Mouse (Mus musculus): ENCODE data around the gene Myo15. TPM values are rescaled to one million over a fixed set of nuclear protein-coding genes. Genes with fewer than 3 reads are reported as not detected.

Gene Myo15
- polyA plus RNA-seq (2015; fragmentation: Nextera tagmentation; extraction: Ambion mirVana), result 0.13 and 0.19 TPM in 2 replicates

- Histone ChIP-seq H3K36me3 (ENCODE audit: insufficient read depth, low read length) (peaks cover 42% of the 10 kb centered on the region), H3K9ac (ENCODE audit: low read depth, low read length) (no peak within 1 kb of the TSS), H3K27me3 (ENCODE audit: insufficient read depth, low read length) (no peaks in the 10 kb centered on the region), H3K4me3 (replicated peaks; ENCODE audit: low read depth, low read length) (no peak within 1 kb of the TSS), H3K27ac (no peak within 1 kb of the TSS), H3K4me1 (replicated peaks; ENCODE audit: insufficient read depth, low read length) (no peaks in the 10 kb centered on the region), H3K4me2 (ENCODE audit: low read length) (no peak within 1 kb of the TSS), H3K9me3 (replicated peaks; ENCODE audit: low read length) (no peaks in the 10 kb centered on the region)
- WGBS, result 98% methylated on average over 3 of the region's 3 CpGs
- DNase-seq (ENCODE audit: low spot score) (no peak), ATAC-seq (replicated peaks; ENCODE audit: low FRiP score, low read depth) (no peak)
- TF ChIP-seq CTCF (IDR thresholded peaks at IDR 0.05; ENCODE audit: low read depth), result no peak
These were observed at the start of gene Myo15 for GRCm38 (mm10) chr11:60469039-60469438. TSS of gene Myo15 (plus strand) at chr11:60469339.

GRCm38 (mm10) chr11:60422046-60422668 lies 47.0 kb upstream of the Myo15 start:
- Histone ChIP-seq H3K4me1 (replicated peaks; ENCODE audit: insufficient read depth, low read length) (peaks cover 8% of the 10 kb centered on the region; the same call in 1 of the 2 replicates), H3K36me3 (ENCODE audit: insufficient read depth, low read length) (0 out of 2 replicates have a peak, but pooled peaks cover 12% of the 10 kb centered on the region), H3K4me2 (ENCODE audit: low read length) (no peak overlapping the region), H3K9me3 (replicated peaks; ENCODE audit: low read length) (no peaks in the 10 kb centered on the region), H3K9ac (ENCODE audit: low read depth, low read length) (no peak overlapping the region), H3K27me3 (ENCODE audit: insufficient read depth, low read length) (no peaks in the 10 kb centered on the region), H3K27ac (no peak overlapping the region), H3K4me3 (replicated peaks; ENCODE audit: low read depth, low read length) (no peak overlapping the region)
- ATAC-seq (replicated peaks; ENCODE audit: low FRiP score, low read depth) (no peak), DNase-seq (ENCODE audit: low spot score) (peak; percentile 24)
- peak; percentile 36; the same call in 1 of the 2 replicates for TF ChIP-seq CTCF (IDR thresholded peaks at IDR 0.05; ENCODE audit: low read depth)
- WGBS, result 55% methylated on average over 5 of the region's 6 CpGs

- no peak overlapping the region for H3K27ac ChIP-seq
- 47% methylated on average over 1 of the region's 1 CpGs for WGBS
These were observed 46.1 kb upstream of the Myo15 start for GRCm38 (mm10) chr11:60423006-60423405.

GRCm38 (mm10) chr11:60426417-60426816 lies 42.7 kb upstream of the Myo15 start:
- no peak for ATAC-seq (replicated peaks; ENCODE audit: low FRiP score, low read depth)
- H3K27me3 ChIP-seq (ENCODE audit: insufficient read depth, low read length), result no peaks in the 10 kb centered on the region
- TF ChIP-seq CTCF (IDR thresholded peaks at IDR 0.05; ENCODE audit: low read depth), result no peak
- H3K4me2 ChIP-seq (ENCODE audit: low read length), result no peak overlapping the region
- H3K9ac ChIP-seq (ENCODE audit: low read depth, low read length), result no peak overlapping the region
- 0 out of 2 replicates have a peak, but pooled peaks cover 22% of the 10 kb centered on the region for H3K36me3 ChIP-seq (ENCODE audit: insufficient read depth, low read length)
- no peaks in the 10 kb centered on the region for H3K9me3 ChIP-seq (replicated peaks; ENCODE audit: low read length)
- no peaks in the 10 kb centered on the region for H3K4me1 ChIP-seq (replicated peaks; ENCODE audit: insufficient read depth, low read length)
- no peak overlapping the region for H3K27ac ChIP-seq
- H3K4me3 ChIP-seq (replicated peaks; ENCODE audit: low read depth, low read length), result no peak overlapping the region
- DNase-seq (ENCODE audit: low spot score), result no peak
- WGBS, result 79% methylated on average over 1 of the region's 1 CpGs

More at GRCm38 (mm10) chr11:60423006-60423405, 46.1 kb upstream of the Myo15 start:
- no peak overlapping the region for H3K4me2 ChIP-seq (ENCODE audit: low read length)
- H3K9ac ChIP-seq (ENCODE audit: low read depth, low read length), result no peak overlapping the region
- H3K4me1 ChIP-seq (replicated peaks; ENCODE audit: insufficient read depth, low read length), result peaks cover 8% of the 10 kb centered on the region; the same call in 1 of the 2 replicates
- H3K9me3 ChIP-seq (replicated peaks; ENCODE audit: low read length), result no peaks in the 10 kb centered on the region
- H3K27me3 ChIP-seq (ENCODE audit: insufficient read depth, low read length), result no peaks in the 10 kb centered on the region
- no peak for DNase-seq (ENCODE audit: low spot score)
- ATAC-seq (replicated peaks; ENCODE audit: low FRiP score, low read depth), result no peak
- no peak overlapping the region for H3K4me3 ChIP-seq (replicated peaks; ENCODE audit: low read depth, low read length)
- no peak for TF ChIP-seq CTCF (IDR thresholded peaks at IDR 0.05; ENCODE audit: low read depth)
- H3K36me3 ChIP-seq (ENCODE audit: insufficient read depth, low read length), result 0 out of 2 replicates have a peak, but pooled peaks cover 20% of the 10 kb centered on the region

- Histone ChIP-seq H3K9me3 (replicated peaks; ENCODE audit: low read length) (no peaks in the 10 kb centered on the region), H3K9ac (ENCODE audit: low read depth, low read length) (no peak overlapping the region), H3K4me1 (replicated peaks; ENCODE audit: insufficient read depth, low read length) (no peaks in the 10 kb centered on the region), H3K4me3 (replicated peaks; ENCODE audit: low read depth, low read length) (no peak overlapping the region), H3K27ac (no peak overlapping the region), H3K4me2 (ENCODE audit: low read length) (no peak overlapping the region), H3K36me3 (ENCODE audit: insufficient read depth, low read length) (peaks cover 31% of the 10 kb centered on the region; the same call in 1 of the 2 replicates), H3K27me3 (ENCODE audit: insufficient read depth, low read length) (no peaks in the 10 kb centered on the region)
- DNase-seq (ENCODE audit: low spot score) (no peak), ATAC-seq (replicated peaks; ENCODE audit: low FRiP score, low read depth) (no peak)
- WGBS, result 94% methylated on average over 3 of the region's 3 CpGs
- TF ChIP-seq CTCF (IDR thresholded peaks at IDR 0.05; ENCODE audit: low read depth), result no peak
These were observed 41.5 kb upstream of the Myo15 start for GRCm38 (mm10) chr11:60427628-60428027.

- Histone ChIP-seq H3K27me3 (ENCODE audit: insufficient read depth, low read length) (no peaks in the 10 kb centered on the region), H3K27ac (no peak overlapping the region), H3K36me3 (ENCODE audit: insufficient read depth, low read length) (peaks cover 50% of the 10 kb centered on the region), H3K9ac (ENCODE audit: low read depth, low read length) (no peak overlapping the region), H3K4me3 (replicated peaks; ENCODE audit: low read depth, low read length) (no peak overlapping the region), H3K4me1 (replicated peaks; ENCODE audit: insufficient read depth, low read length) (no peaks in the 10 kb centered on the region), H3K4me2 (ENCODE audit: low read length) (no peak overlapping the region), H3K9me3 (replicated peaks; ENCODE audit: low read length) (no peaks in the 10 kb centered on the region)
- ATAC-seq (replicated peaks; ENCODE audit: low FRiP score, low read depth) (no peak), DNase-seq (ENCODE audit: low spot score) (no peak)
- no peak for TF ChIP-seq CTCF (IDR thresholded peaks at IDR 0.05; ENCODE audit: low read depth)
These were observed 35.6 kb upstream of the Myo15 start for GRCm38 (mm10) chr11:60433501-60433900.

Measured in kidney, postnatal 0 days (tissue).